Mouse (Mus musculus) small intestine, adult 2 months (tissue): Measurements from ENCODE around the gene Synj1.

Experiments
- CTCF ChIP-seq: fragments of 200-500 bp; IDR thresholded peaks from 2 replicates; pipeline ENCODE4 v1.5.1; 2012; ENCODE audit warnings: low read depth, mild to moderate bottlenecking, control low read depth, inconsistent platforms, low read length, moderate library complexity, mixed read lengths; ENCODE audit not compliant: insufficient replicate concordance, insufficient read length; ENCODE audit errors: extremely low read depth
- POLR2A ChIP-seq: fragments of 200-500 bp; IDR thresholded peaks from 2 replicates; pipeline ENCODE4 v1.6.1; 2012; ENCODE audit warnings: low read depth, mild to moderate bottlenecking, control low read depth, inconsistent platforms, low read length, moderate library complexity

- no peak for TF ChIP-seq POLR2A
- no peak for TF ChIP-seq CTCF
Measured at GRCm38 (mm10) chr16:91057741-91058140, 46.6 kb upstream of the Synj1 start.
